Mouse (Mus musculus) lung, postnatal 0 days (tissue): ENCODE measurements at regions not wholly inside any gene's neighbourhood (a gene's known extent, or its start where the extent isn't known, plus 50 kb on each side); places are given as distances from the start of the nearest gene placed in this dataset.

Experiments used
- CTCF ChIP-seq: IDR thresholded peaks from 2 replicates; pipeline ENCODE4 v1.5.1; 2016; ENCODE audit warnings: antibody characterized with exemption, mild to moderate bottlenecking
- EP300 ChIP-seq: IDR thresholded peaks from 2 replicates; pipeline ENCODE4 v1.6.1; 2016; ENCODE audit warnings: antibody characterized with exemption, mild to moderate bottlenecking, control low read depth

DNA sequence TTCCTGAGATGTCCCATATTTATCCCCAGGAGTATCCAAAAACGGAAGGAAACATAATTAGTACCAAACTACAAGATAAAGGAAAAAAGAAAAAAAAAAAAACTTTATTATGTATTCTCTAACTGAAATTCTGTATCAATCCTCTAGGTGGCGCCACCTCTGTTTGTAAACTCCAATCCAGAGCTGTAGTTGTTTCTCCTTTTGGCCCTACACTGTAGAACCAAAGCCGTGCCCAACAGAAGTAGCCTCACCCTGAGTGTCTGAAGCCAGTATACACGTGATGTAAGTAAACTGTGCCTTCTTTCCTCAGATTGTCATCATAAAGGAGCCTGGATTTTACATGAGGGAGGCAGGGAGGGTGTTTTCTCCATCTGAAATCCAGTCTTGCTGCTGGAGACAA is 790.7 kb downstream of the Robo1 start:
- TF ChIP-seq CTCF (peak; percentile 73), EP300 (no peak)
